Mouse (Mus musculus): ENCODE results near the gene Fndc10. TPM values are rescaled to one million over a fixed set of nuclear protein-coding genes. Genes with fewer than 3 reads are reported as not detected.
A peak's percentile ranks its signal among the peaks of the same experiment; 100 is the strongest.
"Not testable (repeated sequence)": the region's sequence is repeated elsewhere in the genome, so short reads cannot be mapped to it uniquely, and the experiment has no call there.

The Fndc10 gene
- total RNA-seq, 1 experiment from 2014 or later: 3.2 TPM

DNA sequence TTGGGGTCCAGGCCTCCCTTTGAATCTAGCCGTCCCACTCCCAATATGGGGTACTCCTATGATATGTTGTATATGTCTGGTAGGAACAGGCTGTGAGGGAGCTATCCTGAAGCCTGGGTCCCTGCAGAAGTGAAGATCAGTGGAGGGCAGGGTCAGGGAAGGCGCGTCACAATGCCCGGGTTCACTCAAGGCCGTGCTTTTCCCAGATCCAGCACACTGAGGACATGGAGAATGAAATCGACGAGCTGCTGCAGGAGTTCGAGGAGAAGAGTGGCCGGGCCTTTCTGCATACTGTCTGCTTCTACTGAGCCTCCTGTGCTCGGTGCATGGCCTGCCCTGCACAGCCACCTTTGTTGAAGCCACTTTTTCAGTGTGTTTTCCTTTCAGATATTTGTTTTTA, 39.1 kb downstream of the Fndc10 start:
- ATAC-seq (replicated peaks; ENCODE audit: low read depth, poor library complexity, severe bottlenecking): no peak

DNA sequence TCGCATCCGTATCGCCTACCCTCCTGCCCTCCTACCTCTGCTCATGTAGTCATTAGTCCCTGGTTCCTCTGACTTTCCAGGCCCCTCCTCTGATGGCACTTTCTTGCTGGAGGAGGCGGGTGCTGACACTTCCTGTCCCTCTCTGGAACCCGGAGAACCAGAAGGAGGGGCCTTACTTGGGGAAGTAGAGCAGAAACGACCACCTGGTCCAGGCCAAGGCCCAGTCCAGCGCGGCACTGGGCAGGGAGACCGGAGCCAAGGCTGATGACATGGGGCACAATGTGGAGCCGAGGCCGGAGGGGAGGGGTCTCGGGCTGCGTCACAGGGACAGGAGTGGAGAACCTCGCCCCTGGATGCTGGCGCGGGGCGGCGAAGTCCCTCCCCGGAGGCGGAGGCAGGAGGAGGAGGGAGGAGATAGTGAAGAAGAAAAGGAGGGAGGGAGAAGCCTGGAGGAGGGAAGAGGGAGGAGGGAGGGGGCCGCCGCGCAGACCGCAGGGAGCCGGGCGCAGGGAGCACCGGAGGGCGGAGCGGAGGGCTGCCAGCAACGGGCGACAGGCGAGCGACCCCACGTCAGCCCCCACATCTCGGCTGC, 40.3 kb downstream of the Fndc10 start, which contains the start of gene Tmem240:
TSS of gene Tmem240 (plus strand) at position 451 of the 592 bp plus-strand sequence.
- ATAC-seq (replicated peaks; ENCODE audit: low read depth, poor library complexity, severe bottlenecking): peak; percentile 89

DNA sequence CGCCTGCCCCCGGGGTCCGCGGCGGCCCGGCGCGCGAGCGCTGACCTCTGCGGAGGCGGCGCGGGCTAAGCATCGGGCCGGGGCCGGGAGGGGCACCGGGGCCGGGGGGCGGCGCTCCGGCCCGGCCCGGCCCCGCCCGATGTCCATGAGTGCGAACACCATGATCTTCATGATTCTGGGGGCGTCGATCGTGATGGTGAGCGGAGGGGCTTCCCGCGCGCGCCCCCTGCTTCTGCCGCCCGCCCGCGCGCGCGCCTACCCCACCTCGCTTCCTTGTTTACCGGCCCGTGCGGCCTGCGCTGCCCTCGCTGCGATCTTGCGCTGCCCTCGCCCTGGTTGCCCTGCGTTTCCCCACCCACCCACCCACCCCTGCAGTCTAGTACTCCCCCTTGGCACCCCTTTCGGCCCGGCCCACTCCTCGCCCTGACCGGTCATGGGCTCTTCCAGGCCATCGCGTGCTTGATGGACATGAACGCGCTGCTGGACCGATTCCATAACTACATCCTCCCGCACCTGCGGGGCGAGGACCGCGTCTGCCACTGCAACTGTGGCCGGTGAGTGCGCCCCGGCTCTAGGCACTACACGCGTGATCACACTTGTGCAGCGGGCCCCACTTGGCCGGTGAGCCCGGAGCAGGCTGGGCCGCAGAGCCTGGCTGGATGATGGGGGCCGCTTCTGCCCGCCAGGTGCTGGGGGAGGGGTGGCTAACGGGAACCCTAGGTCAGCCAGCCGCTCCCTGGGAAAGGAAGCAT, 41.0 kb downstream of the Fndc10 start:
- no peak for ATAC-seq (replicated peaks; ENCODE audit: low read depth, poor library complexity, severe bottlenecking)

DNA sequence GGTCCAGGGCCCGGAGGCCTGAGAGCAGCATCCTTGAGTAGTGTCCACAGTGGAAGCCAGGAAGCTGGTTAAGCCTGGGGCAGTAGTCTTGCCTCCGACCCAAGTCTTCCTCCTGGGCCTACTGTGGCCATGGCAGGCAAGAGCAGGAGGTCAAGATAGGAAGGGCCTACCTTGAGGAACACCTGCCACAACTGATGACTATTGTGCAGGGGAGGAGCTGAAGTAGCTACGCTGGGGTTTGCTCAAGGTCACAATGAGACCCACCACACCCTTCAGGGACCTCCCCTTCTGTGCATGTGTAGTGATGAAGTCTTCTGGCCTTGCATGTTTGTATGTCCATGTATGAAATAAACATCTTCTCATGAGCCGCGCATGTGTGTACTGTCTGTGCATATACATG, 41.6 kb downstream of the Fndc10 start:
- no peak for ATAC-seq (replicated peaks; ENCODE audit: low read depth, poor library complexity, severe bottlenecking)

DNA sequence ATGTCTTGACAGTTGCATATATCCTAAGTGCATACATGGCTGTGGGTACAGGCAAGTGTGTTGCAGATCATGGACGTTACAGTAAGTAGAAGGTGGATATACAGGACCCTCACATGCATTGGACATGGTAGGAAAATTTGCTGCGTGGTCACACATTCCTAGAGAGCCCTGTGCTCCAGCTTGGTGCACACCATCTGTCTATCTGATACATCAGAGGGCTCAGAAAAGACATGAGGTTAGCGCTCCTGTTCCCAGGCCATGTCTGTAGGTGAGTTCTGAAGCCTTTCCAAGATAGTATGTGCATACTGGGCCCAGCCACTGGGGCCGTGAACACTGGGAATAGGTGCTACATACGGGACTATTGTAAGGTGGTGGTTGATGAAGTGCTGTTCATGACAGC, 42.3 kb downstream of the Fndc10 start:
- no peak for ATAC-seq (replicated peaks; ENCODE audit: low read depth, poor library complexity, severe bottlenecking)

DNA sequence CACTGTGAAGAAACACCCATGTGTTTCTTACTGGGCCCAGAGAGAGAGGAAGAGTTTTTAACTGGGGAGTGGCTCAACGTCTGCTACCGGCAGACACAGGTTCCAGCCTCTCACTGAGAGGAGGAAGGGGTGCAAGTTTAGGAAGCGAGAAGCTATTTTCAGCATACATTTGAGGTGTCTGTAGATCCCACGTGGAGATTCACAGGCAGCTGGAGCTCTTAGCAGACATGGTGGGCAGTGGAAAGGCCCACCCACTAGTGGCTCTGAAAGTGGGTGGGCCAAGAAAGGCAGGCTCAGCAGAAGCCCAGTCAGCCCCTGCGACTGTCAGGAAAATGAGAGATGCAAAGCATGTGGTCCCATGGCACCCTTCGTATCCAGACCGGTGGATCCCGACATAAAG, 44.1 kb downstream of the Fndc10 start:
- no peak for ATAC-seq (replicated peaks; ENCODE audit: low read depth, poor library complexity, severe bottlenecking)

DNA sequence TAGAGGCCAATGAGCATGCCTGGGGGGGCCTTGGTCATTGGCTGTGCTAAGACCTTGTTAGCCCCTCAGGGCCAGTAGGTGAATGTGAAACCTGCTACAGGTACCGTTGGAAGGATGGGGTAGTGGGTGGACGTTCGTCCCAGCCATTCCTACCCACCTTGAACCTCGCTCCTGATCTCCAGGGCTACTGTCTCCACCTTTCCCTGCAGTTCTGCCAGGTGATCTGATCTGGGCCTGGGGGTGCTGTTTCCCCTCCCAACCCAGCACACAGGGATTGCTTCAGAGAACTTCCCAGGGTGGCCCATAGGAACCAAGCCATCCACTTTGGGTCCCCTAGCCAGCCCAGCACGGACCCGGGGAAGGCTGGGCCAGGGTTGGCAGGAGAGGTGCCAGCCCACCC, 45.0 kb downstream of the Fndc10 start:
- no peak for ATAC-seq (replicated peaks; ENCODE audit: low read depth, poor library complexity, severe bottlenecking)

DNA sequence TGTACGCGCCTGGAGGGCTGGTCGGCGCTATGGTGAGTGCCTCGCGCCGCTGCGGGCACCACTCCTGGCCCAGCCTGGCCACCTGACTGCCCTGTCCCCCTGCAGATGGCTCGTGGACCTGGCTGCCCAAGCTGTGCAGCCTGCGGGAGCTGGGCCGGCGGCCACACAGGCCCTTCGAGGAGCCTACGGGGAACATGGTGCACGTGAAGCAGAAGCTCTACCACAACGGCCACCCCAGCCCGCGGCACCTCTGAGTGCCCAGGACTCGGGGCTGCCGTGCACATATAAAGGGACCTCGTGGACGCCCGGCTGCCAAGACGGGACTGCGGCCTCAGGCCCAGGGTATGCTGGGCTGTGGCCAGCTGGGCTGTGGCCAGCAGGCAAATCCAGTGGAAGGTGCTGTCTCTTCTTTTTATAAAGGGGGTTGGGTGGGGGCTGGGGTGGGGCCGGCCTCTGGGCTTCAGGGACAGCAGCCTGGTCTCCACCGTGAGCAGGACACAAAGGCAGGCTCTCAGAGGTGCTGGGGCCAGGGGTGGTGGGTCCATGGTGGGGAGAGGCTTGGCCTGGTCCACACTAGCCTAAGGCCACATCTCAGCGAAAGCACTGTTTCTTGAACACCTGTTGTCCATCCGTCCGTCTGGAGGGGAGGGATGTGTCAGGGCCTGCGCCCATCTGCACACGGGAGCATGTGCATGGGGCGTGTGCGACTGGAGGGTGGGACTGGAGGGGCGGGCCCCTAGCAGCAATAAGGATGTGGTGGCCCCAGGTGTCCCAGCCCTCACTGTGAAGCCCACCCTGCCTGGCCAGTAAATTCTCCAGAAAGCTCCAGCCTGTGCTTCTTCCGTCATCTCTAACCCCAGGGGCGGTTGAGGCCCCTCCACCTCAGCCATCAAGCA, 45.8 kb downstream of the Fndc10 start:
- ATAC-seq (replicated peaks; ENCODE audit: low read depth, poor library complexity, severe bottlenecking): no peak

DNA sequence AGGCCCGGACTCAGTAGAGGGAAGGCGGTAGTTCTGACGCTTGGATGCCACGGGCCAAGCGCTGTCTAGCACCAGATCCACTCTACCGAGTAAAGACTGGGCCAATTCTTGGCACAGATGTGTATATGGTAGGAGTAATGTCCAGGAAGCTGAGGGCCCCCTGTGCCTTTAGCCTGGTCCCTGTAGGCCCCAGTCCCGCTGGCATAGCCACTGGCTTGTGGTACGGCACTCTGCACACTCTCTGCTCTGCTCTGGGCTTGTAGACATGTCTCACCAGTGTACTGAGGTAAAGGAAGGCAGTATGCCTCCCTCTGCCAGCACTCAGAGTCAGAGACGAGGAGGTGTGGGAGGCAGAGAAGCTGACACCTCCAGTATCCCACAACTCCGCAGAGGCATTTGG, 46.5 kb downstream of the Fndc10 start:
- not testable (repeated sequence) for ATAC-seq (replicated peaks; ENCODE audit: low read depth, poor library complexity, severe bottlenecking)

DNA sequence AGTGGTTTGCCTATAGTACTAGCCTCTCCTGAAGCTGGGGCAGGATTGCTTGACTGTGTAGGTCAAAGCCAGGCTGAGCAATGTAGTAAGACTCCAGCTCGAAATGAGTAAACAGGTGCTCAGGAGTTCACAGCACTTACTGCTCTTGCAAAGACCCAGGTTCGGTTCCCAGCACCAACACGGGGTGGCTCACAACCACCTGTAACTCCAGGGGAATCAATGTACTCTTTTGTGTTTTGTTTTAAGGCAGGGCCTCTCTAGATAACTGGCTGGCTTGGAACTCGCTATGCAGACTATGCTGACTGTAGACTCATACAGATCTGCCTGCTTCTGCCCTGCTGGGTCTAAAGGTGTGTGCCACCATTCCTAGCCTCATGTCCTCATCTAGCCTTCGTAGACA, 48.5 kb downstream of the Fndc10 start:
- no peak for ATAC-seq (replicated peaks; ENCODE audit: low read depth, poor library complexity, severe bottlenecking)

DNA sequence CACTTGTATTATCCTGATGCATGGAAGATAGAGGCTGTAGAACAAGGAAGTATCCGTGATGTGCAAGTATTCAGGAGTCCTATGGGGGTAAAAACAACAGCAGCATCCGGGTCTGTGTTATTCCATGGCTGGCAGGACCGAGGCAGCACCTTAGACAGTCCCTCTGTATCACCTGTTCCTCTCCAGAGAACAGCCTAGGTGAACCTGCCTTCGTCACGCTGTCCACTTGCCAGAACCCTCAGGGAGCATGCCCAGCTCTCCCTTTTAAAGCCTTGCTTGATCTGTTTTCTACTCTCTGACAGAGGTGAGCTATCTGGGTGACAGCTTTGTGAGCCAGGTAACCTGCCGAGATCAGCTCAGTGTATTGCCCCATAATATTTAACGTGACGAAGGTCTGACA, 50.3 kb downstream of the Fndc10 start:
- no peak for ATAC-seq (replicated peaks; ENCODE audit: low read depth, poor library complexity, severe bottlenecking)

DNA sequence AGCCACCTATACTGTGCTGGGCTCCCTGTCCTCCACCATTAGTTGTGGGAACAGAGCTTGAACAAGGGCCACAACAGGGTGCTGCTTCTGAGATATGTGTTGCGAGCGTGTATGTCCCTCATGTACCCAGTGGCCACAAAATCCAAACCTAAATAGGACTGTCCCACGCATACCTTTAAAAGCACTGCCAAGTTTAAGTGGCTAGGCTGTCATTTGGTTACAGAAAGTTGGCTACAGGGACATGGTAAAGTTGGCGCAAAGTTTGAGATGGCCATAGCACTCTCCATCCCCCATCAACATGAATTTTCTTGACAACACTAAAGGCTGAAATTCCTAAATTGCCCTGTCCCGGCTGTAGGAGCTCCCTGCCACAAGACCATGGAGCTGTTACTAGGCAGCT, 51.0 kb downstream of the Fndc10 start:
- ATAC-seq (replicated peaks; ENCODE audit: low read depth, poor library complexity, severe bottlenecking): no peak

Other genes starting within 250 kb of the Fndc10 start
- not detected in 2 replicates for gene Tmem52, start 225.2 kb upstream of the Fndc10 start, total RNA-seq (2017)
- gene Gnb1, start 203.0 kb upstream of the Fndc10 start, total RNA-seq (2017): 174 and 208 TPM in 2 replicates
- gene Nadk, start 132.0 kb upstream of the Fndc10 start, total RNA-seq (2017): 50.8 and 57.0 TPM in 2 replicates
- 14.2 and 15.8 TPM in 2 replicates for gene Slc35e2, start 92.9 kb upstream of the Fndc10 start, total RNA-seq (2017)
- 50.8 and 66.1 TPM in 2 replicates for gene Cdk11b, start 69.5 kb upstream of the Fndc10 start, total RNA-seq (2017)
- gene Gm10563, start 48.9 kb upstream of the Fndc10 start, total RNA-seq (2017): not detected in 2 replicates
- gene Mmp23, start 41.0 kb upstream of the Fndc10 start, total RNA-seq (2017): 0.91 TPM in 1 of 2 replicates, not detected in the other
- 18.9 and 21.1 TPM in 2 replicates for gene Mib2, start 25.1 kb upstream of the Fndc10 start, total RNA-seq (2017)
- 73.2 and 108 TPM in 2 replicates for gene Ssu72, start 10.5 kb downstream of the Fndc10 start, total RNA-seq (2017)
- gene Tmem240, start 40.5 kb downstream of the Fndc10 start, total RNA-seq (2017): 0.29 TPM in 1 of 2 replicates, not detected in the other
- gene Atad3a, start 66.8 kb downstream of the Fndc10 start, total RNA-seq (2017): 77.0 and 120 TPM in 2 replicates
- 0.27 and 0.29 TPM in 2 replicates for gene Vwa1, start 80.4 kb downstream of the Fndc10 start, total RNA-seq (2017)
- not detected in 2 replicates for gene Tmem88b, start 91.5 kb downstream of the Fndc10 start, total RNA-seq (2017)
- not detected in 2 replicates for gene Ankrd65, start 96.1 kb downstream of the Fndc10 start, total RNA-seq (2017)
- 55.4 and 70.3 TPM in 2 replicates for gene Mrpl20, start 108.5 kb downstream of the Fndc10 start, total RNA-seq (2017)
- 83.7 and 89.3 TPM in 2 replicates for gene Ccnl2, start 118.1 kb downstream of the Fndc10 start, total RNA-seq (2017)
- gene Aurkaip1, start 136.9 kb downstream of the Fndc10 start, total RNA-seq (2017): 89.9 and 123 TPM in 2 replicates
- not detected in 2 replicates for gene Mxra8, start 145.3 kb downstream of the Fndc10 start, total RNA-seq (2017)
- 9.2 and 11.4 TPM in 2 replicates for gene Dvl1, start 153.1 kb downstream of the Fndc10 start, total RNA-seq (2017)
- gene Tas1r3, start 169.0 kb downstream of the Fndc10 start, total RNA-seq (2017): 0.09 TPM in 1 of 2 replicates, not detected in the other
- 9.2 and 10.2 TPM in 2 replicates for gene Cptp, start 175.1 kb downstream of the Fndc10 start, total RNA-seq (2017)
- 17.5 and 25.1 TPM in 2 replicates for gene Ints11, start 175.2 kb downstream of the Fndc10 start, total RNA-seq (2017)
- gene Pusl1, start 197.4 kb downstream of the Fndc10 start, total RNA-seq (2017): 18.1 and 39.2 TPM in 2 replicates
- gene Acap3, start 197.5 kb downstream of the Fndc10 start, total RNA-seq (2017): 18.0 and 20.1 TPM in 2 replicates
- gene Ube2j2, start 249.5 kb downstream of the Fndc10 start, total RNA-seq (2017): 91.5 and 103 TPM in 2 replicates